Mouse (Mus musculus) urinary bladder, adult 2 months (tissue): ENCODE data around the gene Prelid1. TPM values are rescaled to one million over a fixed set of nuclear protein-coding genes. Genes with fewer than 3 reads are reported as not detected.

Experiments
- polyA plus RNA-seq: library from polyadenylated mRNA; depleted of rRNA; stranded (reverse); fragments of >200 nt; gene quantifications from 2 replicates; pipeline ENCODE4 v1.2.3, GENCODE M21; 2012; rRNA removed

The Prelid1 gene
- polyA plus RNA-seq, 1 experiment, result 176 TPM

Other genes with a start within 250 kb of the Prelid1 start
- 30.8 and 31.4 TPM in 2 replicates for gene Uimc1, start 220.2 kb upstream of the Prelid1 start, polyA plus RNA-seq
- gene Zfp346, start 215.2 kb upstream of the Prelid1 start, polyA plus RNA-seq, result 30.0 and 34.6 TPM in 2 replicates
- gene Gm17617, start 187.0 kb upstream of the Prelid1 start, polyA plus RNA-seq, result not detected in 2 replicates
- gene Fgfr4, start 167.9 kb upstream of the Prelid1 start, polyA plus RNA-seq, result 0.15 and 0.66 TPM in 2 replicates
- gene Nsd1, start 110.7 kb upstream of the Prelid1 start, polyA plus RNA-seq, result 25.8 and 32.1 TPM in 2 replicates
- 100.0 and 134 TPM in 2 replicates for gene Rab24, start 1.4 kb downstream of the Prelid1 start, polyA plus RNA-seq
- gene Mxd3, start 9.3 kb downstream of the Prelid1 start, polyA plus RNA-seq, result 1.3 and 1.9 TPM in 2 replicates
- 67.3 and 72.5 TPM in 2 replicates for gene Lman2, start 42.3 kb downstream of the Prelid1 start, polyA plus RNA-seq
- 2.0 and 2.7 TPM in 2 replicates for gene Rgs14, start 49.2 kb downstream of the Prelid1 start, polyA plus RNA-seq
- gene Slc34a1, start 77.7 kb downstream of the Prelid1 start, polyA plus RNA-seq, result 0.44 and 0.52 TPM in 2 replicates
- not detected in 2 replicates for gene Pfn3, start 94.7 kb downstream of the Prelid1 start, polyA plus RNA-seq
- gene F12, start 106.3 kb downstream of the Prelid1 start, polyA plus RNA-seq, result 0.06 and 0.07 TPM in 2 replicates
- 37.4 and 42.4 TPM in 2 replicates for gene Grk6, start 124.6 kb downstream of the Prelid1 start, polyA plus RNA-seq
- gene Prr7, start 143.8 kb downstream of the Prelid1 start, polyA plus RNA-seq, result 3.5 and 3.8 TPM in 2 replicates
- 43.0 and 45.3 TPM in 2 replicates for gene Dbn1, start 167.6 kb downstream of the Prelid1 start, polyA plus RNA-seq
- gene Pdlim7, start 193.2 kb downstream of the Prelid1 start, polyA plus RNA-seq, result 382 and 383 TPM in 2 replicates
- 5.1 and 6.9 TPM in 2 replicates for gene Dok3, start 208.8 kb downstream of the Prelid1 start, polyA plus RNA-seq
- gene Ddx41, start 216.2 kb downstream of the Prelid1 start, polyA plus RNA-seq, result 45.1 and 51.6 TPM in 2 replicates